ENCODE assay signal across 19 mouse cellular contexts in the genomic region with DNA sequence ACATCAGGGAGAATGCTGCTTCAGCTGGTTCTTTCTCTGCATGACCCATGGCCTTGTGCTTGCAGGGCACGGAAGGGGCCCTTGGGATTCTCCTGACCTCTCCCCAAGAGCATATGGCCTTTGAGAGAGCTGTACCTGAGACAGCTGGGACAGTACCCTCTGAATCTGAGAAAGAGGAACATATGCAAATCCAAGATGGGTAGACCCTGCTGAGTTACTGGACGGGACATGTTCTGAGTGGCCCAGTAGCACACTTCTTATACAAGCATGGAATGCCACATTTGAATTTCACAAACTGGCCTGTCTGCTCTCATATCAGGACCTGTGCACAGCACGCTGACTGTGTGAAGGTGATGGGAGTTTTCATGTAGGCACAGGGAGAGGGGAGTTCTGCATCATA.
"Had no signal": no experiment of that assay in that cellular context is flagged by ENCODE, and none has a peak within 500 bp of the region (broad histone marks: within the 10 kb centered on the region; RNA-seq: fewer than 3 reads in every experiment).

No protein-coding gene starts in this region.

- H3K36me3 ChIP-seq: liver, embryonic 13.5 days; liver, embryonic 15.5 days; lung, embryonic 15.5 days; midbrain, embryonic 12.5 days; midbrain, embryonic 15.5 days; neural tube, embryonic 12.5 days; stomach, embryonic 15.5 days had no signal

- H3K9ac ChIP-seq: liver, embryonic 13.5 days; liver, embryonic 15.5 days; liver, postnatal 0 days; lung, embryonic 15.5 days; midbrain, embryonic 12.5 days; midbrain, embryonic 15.5 days; neural tube, embryonic 12.5 days; stomach, embryonic 15.5 days had no signal

- H3K27me3 ChIP-seq: liver, embryonic 13.5 days; liver, embryonic 15.5 days; lung, embryonic 15.5 days; midbrain, embryonic 12.5 days; midbrain, embryonic 15.5 days; neural tube, embryonic 12.5 days; stomach, embryonic 15.5 days had no signal

- ATAC-seq: liver, postnatal 0 days; lung, postnatal 0 days; midbrain, embryonic 15.5 days had no signal

- H3K9me3 ChIP-seq: liver, embryonic 13.5 days; liver, embryonic 15.5 days; lung, embryonic 15.5 days; midbrain, embryonic 12.5 days; midbrain, embryonic 15.5 days; neural tube, embryonic 12.5 days; stomach, embryonic 15.5 days had no signal

- H3K4me1 ChIP-seq: liver, embryonic 15.5 days; midbrain, embryonic 12.5 days; midbrain, embryonic 15.5 days; neural tube, embryonic 12.5 days; stomach, embryonic 15.5 days had no signal

- DNase-seq: liver, embryonic 13.5 days; liver, postnatal 0 days; lung, adult 2 months; lung, postnatal 14 days; lung, postnatal 36 days; right cerebral cortex, postnatal 14 days; thymus, adult 2 months; thymus, postnatal 25 days; thymus, postnatal 4 days had no signal

- H3K4me3 ChIP-seq: liver, embryonic 13.5 days; liver, embryonic 15.5 days; lung, embryonic 15.5 days; midbrain, embryonic 12.5 days; midbrain, embryonic 15.5 days; neural tube, embryonic 12.5 days; stomach, embryonic 15.5 days had no signal

- H3K27ac ChIP-seq: liver, embryonic 13.5 days; liver, embryonic 15.5 days; lung, embryonic 15.5 days; macrophage; midbrain, embryonic 12.5 days; midbrain, embryonic 15.5 days; neural tube, embryonic 12.5 days; stomach, embryonic 15.5 days; stomach, postnatal 0 days had no signal

- H3K4me2 ChIP-seq: liver, embryonic 11.5 days; liver, embryonic 13.5 days; liver, embryonic 15.5 days; lung, embryonic 15.5 days; midbrain, embryonic 12.5 days; midbrain, embryonic 15.5 days; neural tube, embryonic 12.5 days; stomach, embryonic 15.5 days had no signal
